Mouse (Mus musculus) neural tube, embryonic 12.5 days (tissue): ENCODE results near the gene Dmd. TPM values are rescaled to one million over a fixed set of nuclear protein-coding genes. Genes with fewer than 3 reads are reported as not detected.

ENCODE experiments used
- ATAC-seq: fragments of 200-750 bp; cut with Nextera tagmentation; 2 replicates; pipeline ENCODE4 v1.8.0; 2017; ENCODE audit warnings: low read depth, mild to moderate bottlenecking, moderate TSS enrichment, moderate library complexity; ENCODE audit not compliant: low FRiP score
- H3K27ac ChIP-seq: fragments of 300-500 bp; sonication (generic); 2 replicates; pipeline ENCODE4 v1.5.1; 2016
- H3K27me3 ChIP-seq: fragments of 300-500 bp; sonication (generic); replicated peaks from 2 replicates; pipeline ENCODE4 v1.6.1; 2016; ENCODE audit warnings: mild to moderate bottlenecking
- H3K36me3 ChIP-seq: fragments of 300-500 bp; sonication (generic); 2 replicates; pipeline ENCODE4 v1.6.1; 2016; ENCODE audit warnings: mild to moderate bottlenecking
- H3K4me1 ChIP-seq: fragments of 300-500 bp; sonication (generic); 2 replicates; pipeline ENCODE4 v1.6.1; 2016
- H3K4me2 ChIP-seq: fragments of 300-500 bp; sonication (generic); replicated peaks from 2 replicates; pipeline ENCODE4 v1.6.1; 2016; ENCODE audit warnings: mild to moderate bottlenecking
- H3K4me3 ChIP-seq: fragments of 300-500 bp; sonication (generic); 2 replicates; pipeline ENCODE4 v1.5.1; 2016
- H3K9ac ChIP-seq: fragments of 300-500 bp; sonication (generic); 2 replicates; pipeline ENCODE4 v1.6.1; 2016; ENCODE audit warnings: mild to moderate bottlenecking
- H3K9me3 ChIP-seq: fragments of 300-500 bp; sonication (generic); 2 replicates; pipeline ENCODE4 v1.6.1; 2016; ENCODE audit warnings: mild to moderate bottlenecking
- WGBS: fragments of 180-500 bp; shearing (Covaris S2); methylation state at CpG from one replicate; pipeline ENCODE4 v1.1.7; 2016; 5-methylcytosine and 5-hydroxymethylcytosine counted together
- polyA plus RNA-seq: library from polyadenylated mRNA; unstranded; fragments of >200 nt; fragmentation: Nextera tagmentation; extraction: Ambion mirVana; gene quantifications from 2 replicates; pipeline ENCODE4 v1.2.1, GENCODE M21; 2016

Dmd gene
- polyA plus RNA-seq, 1 experiment from 2014 or later, result 21.3 TPM

- ATAC-seq, result no peak
- WGBS, result 85% methylated on average over 10 of the region's 10 CpGs
- no peak overlapping the region for H3K9ac ChIP-seq
- no peak overlapping the region for H3K27ac ChIP-seq
- H3K9me3 ChIP-seq, result no peaks in the 10 kb centered on the region
- H3K36me3 ChIP-seq, result no peaks in the 10 kb centered on the region
- H3K4me2 ChIP-seq, result no peak overlapping the region
- no peaks in the 10 kb centered on the region for H3K4me1 ChIP-seq
- no peaks in the 10 kb centered on the region for H3K27me3 ChIP-seq
- H3K4me3 ChIP-seq, result no peak overlapping the region
Observed at GRCm38 (mm10) chrX:84932715-84933473, 1984.2 kb downstream of the Dmd start.

GRCm38 (mm10) chrX:84960557-84960956, 2011.9 kb downstream of the Dmd start:
- ATAC-seq, result no peak
- no peak overlapping the region for H3K4me2 ChIP-seq
- no peaks in the 10 kb centered on the region for H3K36me3 ChIP-seq
- 78% methylated on average over 5 of the region's 5 CpGs for WGBS
- no peak overlapping the region for H3K27ac ChIP-seq
- H3K9me3 ChIP-seq, result no peaks in the 10 kb centered on the region
- H3K27me3 ChIP-seq, result no peaks in the 10 kb centered on the region
- no peaks in the 10 kb centered on the region for H3K4me1 ChIP-seq
- H3K9ac ChIP-seq, result no peak overlapping the region
- H3K4me3 ChIP-seq, result no peak overlapping the region

GRCm38 (mm10) chrX:84960972-84961371, 2012.3 kb downstream of the Dmd start:
- H3K9ac ChIP-seq, result no peak overlapping the region
- no peak for ATAC-seq
- H3K4me3 ChIP-seq, result no peak overlapping the region
- no peaks in the 10 kb centered on the region for H3K9me3 ChIP-seq
- WGBS, result 75% methylated on average over 6 of the region's 6 CpGs
- H3K36me3 ChIP-seq, result no peaks in the 10 kb centered on the region
- no peak overlapping the region for H3K27ac ChIP-seq
- no peaks in the 10 kb centered on the region for H3K27me3 ChIP-seq
- H3K4me2 ChIP-seq, result no peak overlapping the region
- no peaks in the 10 kb centered on the region for H3K4me1 ChIP-seq

- H3K27me3 ChIP-seq, result no peaks in the 10 kb centered on the region
- no peak overlapping the region for H3K9ac ChIP-seq
- no peak overlapping the region for H3K4me3 ChIP-seq
- no peaks in the 10 kb centered on the region for H3K4me1 ChIP-seq
- no peak overlapping the region for H3K27ac ChIP-seq
- ATAC-seq, result no peak
- H3K36me3 ChIP-seq, result no peaks in the 10 kb centered on the region
- H3K9me3 ChIP-seq, result no peaks in the 10 kb centered on the region
- no peak overlapping the region for H3K4me2 ChIP-seq
Observed at GRCm38 (mm10) chrX:85008304-85008703, 2059.6 kb downstream of the Dmd start.

DNA sequence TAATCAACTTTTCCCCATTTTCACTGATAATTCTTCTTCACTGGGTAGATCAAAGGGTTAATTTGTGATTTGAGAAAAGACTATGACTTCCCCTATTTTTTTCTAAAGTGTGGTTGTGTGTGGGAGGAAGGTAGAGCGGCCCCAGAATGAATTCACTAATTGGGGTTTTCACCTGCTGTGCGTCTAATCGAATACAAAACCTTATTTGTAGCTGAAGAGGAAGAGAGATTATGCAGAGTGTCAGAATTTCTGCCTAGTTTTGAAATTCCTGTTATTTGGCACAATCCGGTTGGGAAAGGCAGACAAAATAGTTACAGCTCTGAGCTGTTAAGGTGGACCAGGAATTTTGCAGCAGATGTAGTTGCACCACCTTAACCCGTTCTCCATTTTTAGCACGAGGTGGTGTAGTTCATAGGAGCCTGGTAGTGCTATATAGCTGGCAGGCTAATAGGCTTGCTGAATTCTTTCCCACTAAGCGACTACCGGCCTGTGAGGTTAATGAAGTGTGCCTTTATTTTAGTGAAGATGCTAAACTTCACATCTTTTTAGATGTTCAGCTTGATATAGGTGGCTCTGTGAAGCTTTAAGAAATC, 2092.9 kb downstream of the Dmd start:
- H3K4me1 ChIP-seq, result no peaks in the 10 kb centered on the region
- no peak overlapping the region for H3K4me3 ChIP-seq
- H3K9me3 ChIP-seq, result no peaks in the 10 kb centered on the region
- no peaks in the 10 kb centered on the region for H3K36me3 ChIP-seq
- H3K27me3 ChIP-seq, result no peaks in the 10 kb centered on the region
- WGBS, result 47% methylated on average over 8 of the region's 8 CpGs
- no peak overlapping the region for H3K4me2 ChIP-seq
- no peak overlapping the region for H3K27ac ChIP-seq
- no peak for ATAC-seq
- H3K9ac ChIP-seq, result no peak overlapping the region

GRCm38 (mm10) chrX:85046631-85047030, 2098.0 kb downstream of the Dmd start:
- H3K4me2 ChIP-seq, result no peak overlapping the region
- H3K4me3 ChIP-seq, result no peak overlapping the region
- no peak overlapping the region for H3K9ac ChIP-seq
- H3K27me3 ChIP-seq, result no peaks in the 10 kb centered on the region
- no peaks in the 10 kb centered on the region for H3K36me3 ChIP-seq
- no peak for ATAC-seq
- 92% methylated on average over 9 of the region's 9 CpGs for WGBS
- no peak overlapping the region for H3K27ac ChIP-seq
- H3K4me1 ChIP-seq, result no peaks in the 10 kb centered on the region
- no peaks in the 10 kb centered on the region for H3K9me3 ChIP-seq

DNA sequence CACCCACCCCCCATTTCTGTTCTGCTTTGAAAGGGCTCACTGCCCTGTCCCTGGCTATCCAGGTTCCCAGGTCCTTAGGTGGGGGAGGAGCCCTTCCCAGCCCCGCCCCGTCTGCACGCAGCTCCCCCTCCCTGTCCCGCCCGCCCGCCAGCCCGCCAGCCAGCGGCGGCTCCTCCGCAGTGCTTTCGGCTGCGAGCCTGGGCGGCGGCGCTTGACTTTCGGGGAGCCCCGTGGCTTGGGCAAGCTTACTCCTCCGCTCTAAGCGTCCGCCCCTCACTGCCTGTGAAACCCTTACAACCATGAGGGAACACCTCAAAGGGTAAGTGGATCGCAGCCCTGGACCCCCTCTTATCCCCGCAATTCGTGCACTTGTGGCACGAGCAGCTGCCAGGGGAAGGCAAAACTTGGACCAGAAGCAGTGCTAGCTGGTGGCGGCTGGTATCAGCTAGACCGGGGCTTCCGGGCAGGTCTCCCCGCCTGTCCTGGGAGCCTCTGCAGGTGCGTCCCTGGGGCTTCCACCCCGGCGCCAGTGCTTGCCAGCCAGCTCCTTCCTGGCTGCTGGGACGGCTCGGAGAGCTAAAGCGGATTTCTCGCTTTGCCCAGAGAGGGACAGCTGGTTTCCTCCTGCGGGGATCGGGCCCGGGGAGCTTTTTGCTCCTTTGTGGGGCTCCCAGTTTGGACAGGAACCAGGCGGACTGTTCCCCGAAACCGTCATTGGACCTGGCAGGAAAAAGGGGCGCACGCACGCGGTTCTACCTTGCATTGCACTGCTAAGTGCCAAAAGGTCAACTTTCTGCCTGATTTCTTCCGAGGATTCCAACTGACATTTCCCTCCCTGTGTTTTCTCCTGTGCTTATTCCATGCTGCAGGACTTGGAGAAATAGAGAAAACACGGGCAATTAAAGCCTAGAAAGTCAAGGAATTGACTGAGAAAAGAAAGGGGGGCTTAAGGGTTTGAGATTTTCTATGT, 2099.8 kb downstream of the Dmd start:
- peak; percentile 89 for ATAC-seq
- Histone ChIP-seq H3K9me3 (no peaks in the 10 kb centered on the region), H3K9ac (peak overlapping the region; percentile 60), H3K4me1 (no peaks in the 10 kb centered on the region), H3K27ac (no peak overlapping the region), H3K4me3 (peak overlapping the region; percentile 49), H3K4me2 (peak overlapping the region; percentile 67), H3K27me3 (no peaks in the 10 kb centered on the region), H3K36me3 (no peaks in the 10 kb centered on the region)
- WGBS, result 15% methylated on average over 47 of the region's 47 CpGs

DNA sequence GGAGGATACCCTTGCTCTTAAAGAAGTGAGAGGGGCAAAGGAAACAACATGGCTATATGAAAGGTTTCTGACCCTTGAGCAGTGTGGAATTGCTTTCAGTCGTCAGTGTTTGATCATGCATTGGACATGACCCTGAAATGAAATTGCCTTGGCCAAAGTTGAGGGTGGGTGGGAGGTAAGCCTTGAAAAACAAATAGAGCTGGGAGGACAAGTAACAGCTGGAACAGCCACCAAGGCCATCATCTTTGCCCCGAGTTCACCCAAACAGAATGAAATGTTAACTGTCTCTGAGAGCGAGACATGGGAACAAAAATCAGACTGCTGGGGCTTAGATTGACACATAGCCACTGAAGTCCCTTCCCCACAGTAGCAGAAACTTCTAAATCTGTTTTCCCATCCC, 2100.9 kb downstream of the Dmd start:
- peak overlapping the region; percentile 67 for H3K4me2 ChIP-seq
- no peaks in the 10 kb centered on the region for H3K9me3 ChIP-seq
- no peaks in the 10 kb centered on the region for H3K4me1 ChIP-seq
- 28% methylated on average over 3 of the region's 3 CpGs for WGBS
- ATAC-seq, result no peak
- no peaks in the 10 kb centered on the region for H3K27me3 ChIP-seq
- no peak overlapping the region for H3K4me3 ChIP-seq
- no peaks in the 10 kb centered on the region for H3K36me3 ChIP-seq
- no peak overlapping the region for H3K27ac ChIP-seq
- no peak overlapping the region for H3K9ac ChIP-seq

DNA sequence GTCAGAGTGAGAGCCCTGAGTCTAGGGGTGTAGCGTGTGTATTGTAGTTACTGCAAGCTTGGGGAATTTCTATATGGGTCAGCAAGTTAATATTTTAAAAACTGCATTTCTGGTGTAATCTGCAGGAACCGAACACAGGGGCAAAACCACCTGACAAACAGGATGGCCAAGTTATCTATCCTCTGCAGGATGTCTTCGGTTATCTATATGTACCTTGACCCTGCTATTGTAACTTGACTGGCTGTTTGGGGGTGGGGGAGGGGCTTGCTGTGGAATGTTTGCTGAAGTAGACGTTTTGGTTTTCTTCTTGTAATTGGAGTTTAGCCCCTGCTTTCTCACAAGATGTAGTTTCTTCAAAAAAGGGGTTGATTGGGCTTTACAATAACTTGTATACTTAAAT, 2124.9 kb downstream of the Dmd start:
- H3K4me2 ChIP-seq, result no peak overlapping the region
- ATAC-seq, result no peak
- H3K4me3 ChIP-seq, result no peak overlapping the region
- H3K27me3 ChIP-seq, result no peaks in the 10 kb centered on the region
- no peaks in the 10 kb centered on the region for H3K4me1 ChIP-seq
- H3K36me3 ChIP-seq, result no peaks in the 10 kb centered on the region
- no peaks in the 10 kb centered on the region for H3K9me3 ChIP-seq
- 75% methylated on average over 4 of the region's 4 CpGs for WGBS
- H3K9ac ChIP-seq, result no peak overlapping the region
- H3K27ac ChIP-seq, result no peak overlapping the region

- H3K9me3 ChIP-seq, result no peaks in the 10 kb centered on the region
- no peaks in the 10 kb centered on the region for H3K36me3 ChIP-seq
- no peak overlapping the region for H3K4me3 ChIP-seq
- ATAC-seq, result no peak
- no peaks in the 10 kb centered on the region for H3K4me1 ChIP-seq
- 70% methylated on average over 1 of the region's 1 CpGs for WGBS
- H3K27me3 ChIP-seq, result no peaks in the 10 kb centered on the region
- no peak overlapping the region for H3K4me2 ChIP-seq
- H3K9ac ChIP-seq, result no peak overlapping the region
- no peak overlapping the region for H3K27ac ChIP-seq
Observed at GRCm38 (mm10) chrX:85076845-85077244, 2128.2 kb downstream of the Dmd start.

DNA sequence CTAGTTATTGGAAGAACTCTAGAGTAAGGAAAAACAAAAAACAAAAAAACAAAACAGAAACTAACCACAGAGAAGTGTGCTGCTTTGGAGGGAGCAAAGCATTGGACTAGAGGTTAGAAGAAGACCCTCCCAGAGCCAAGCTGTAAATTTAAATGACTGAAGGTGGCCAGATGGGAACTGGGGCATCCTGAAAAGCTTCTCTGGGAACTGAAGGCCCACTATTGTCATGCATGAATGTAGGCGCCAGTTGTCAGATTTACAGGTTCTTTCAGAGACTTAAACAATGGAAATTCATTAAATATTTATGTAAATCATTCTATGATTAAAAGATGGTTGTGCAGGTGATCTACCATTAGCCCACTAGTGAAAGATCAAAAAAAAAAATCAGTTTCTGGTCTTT, 2128.9 kb downstream of the Dmd start:
- no peak overlapping the region for H3K4me2 ChIP-seq
- H3K9ac ChIP-seq, result no peak overlapping the region
- 33% methylated on average over 1 of the region's 1 CpGs for WGBS
- no peaks in the 10 kb centered on the region for H3K4me1 ChIP-seq
- H3K36me3 ChIP-seq, result no peaks in the 10 kb centered on the region
- H3K4me3 ChIP-seq, result no peak overlapping the region
- H3K27me3 ChIP-seq, result no peaks in the 10 kb centered on the region
- no peak overlapping the region for H3K27ac ChIP-seq
- ATAC-seq, result no peak
- H3K9me3 ChIP-seq, result no peaks in the 10 kb centered on the region

GRCm38 (mm10) chrX:85079174-85079573, 2130.5 kb downstream of the Dmd start:
- no peak overlapping the region for H3K4me2 ChIP-seq
- no peaks in the 10 kb centered on the region for H3K9me3 ChIP-seq
- H3K27me3 ChIP-seq, result no peaks in the 10 kb centered on the region
- no peak for ATAC-seq
- H3K36me3 ChIP-seq, result no peaks in the 10 kb centered on the region
- H3K4me3 ChIP-seq, result no peak overlapping the region
- no peak overlapping the region for H3K27ac ChIP-seq
- H3K4me1 ChIP-seq, result no peaks in the 10 kb centered on the region
- WGBS, result 63% methylated on average over 2 of the region's 2 CpGs
- no peak overlapping the region for H3K9ac ChIP-seq
